Mouse (Mus musculus) lung, embryonic 16.5 days (tissue): ENCODE data around the gene Kif3a. TPM values are rescaled to one million over a fixed set of nuclear protein-coding genes. Genes with fewer than 3 reads are reported as not detected.

ENCODE experiments used
- ATAC-seq: fragments of 200-750 bp; cut with Nextera tagmentation; 2 replicates; pipeline ENCODE4 v1.8.0; 2017; ENCODE audit warnings: low read depth, mild to moderate bottlenecking, moderate library complexity
- H3K27ac ChIP-seq: fragments of 300-500 bp; sonication (generic); 2 replicates; pipeline ENCODE4 v1.5.1; 2014; ENCODE audit warnings: mild to moderate bottlenecking, control low read depth, low read length
- H3K27me3 ChIP-seq: fragments of 300-500 bp; sonication (generic); 2 replicates; pipeline ENCODE4 v1.6.1; 2014; ENCODE audit warnings: low read depth, low read length, mixed read lengths; ENCODE audit not compliant: control insufficient read depth, insufficient read depth
- H3K36me3 ChIP-seq: fragments of 300-500 bp; sonication (generic); 2 replicates; pipeline ENCODE4 v1.6.1; 2014; ENCODE audit warnings: low read length; ENCODE audit not compliant: control insufficient read depth, insufficient read depth
- H3K4me1 ChIP-seq: fragments of 300-500 bp; sonication (generic); replicated peaks from 2 replicates; pipeline ENCODE4 v1.6.1; 2014; ENCODE audit warnings: low read length, mixed read lengths; ENCODE audit not compliant: control insufficient read depth, insufficient read depth
- H3K4me2 ChIP-seq: fragments of 300-500 bp; sonication (generic); 2 replicates; pipeline ENCODE4 v1.6.1; 2014; ENCODE audit warnings: low read depth, low read length, control low read depth
- H3K4me3 ChIP-seq: fragments of 300-500 bp; sonication (generic); 2 replicates; pipeline ENCODE4 v1.5.1; 2014; ENCODE audit warnings: mild to moderate bottlenecking, low read length, control low read depth
- H3K9ac ChIP-seq: fragments of 300-500 bp; sonication (generic); 2 replicates; pipeline ENCODE4 v1.6.1; 2014; ENCODE audit warnings: low read length, control low read depth
- H3K9me3 ChIP-seq: fragments of 300-500 bp; sonication (generic); 2 replicates; pipeline ENCODE4 v1.6.1; 2016; ENCODE audit warnings: low read length; ENCODE audit not compliant: control insufficient read depth
- WGBS: fragments of 180-500 bp; shearing (Covaris S2); extraction: QIAGEN DNeasy Blood & Tissue Kit; methylation state at CpG from one replicate; pipeline ENCODE4 v1.1.7; 2014; 5-methylcytosine and 5-hydroxymethylcytosine counted together
- polyA plus RNA-seq: library from polyadenylated mRNA; unstranded; fragments of >200 nt; fragmentation: Nextera tagmentation; extraction: Ambion mirVana; gene quantifications from 2 replicates; pipeline ENCODE4 v1.2.1, GENCODE M21; 2015

The Kif3a gene
- polyA plus RNA-seq, 1 experiment from 2014 or later = 65.9 TPM

- H3K4me3 ChIP-seq = no peak overlapping the region
- H3K4me1 ChIP-seq = no peaks in the 10 kb centered on the region
- no peaks in the 10 kb centered on the region for H3K27me3 ChIP-seq
- no peak overlapping the region for H3K9ac ChIP-seq
- H3K36me3 ChIP-seq = peaks cover 34% of the 10 kb centered on the region
- no peaks in the 10 kb centered on the region for H3K9me3 ChIP-seq
- WGBS = 90% methylated on average over 4 of the region's 4 CpGs
- ATAC-seq = no peak
- no peak overlapping the region for H3K27ac ChIP-seq
- no peak overlapping the region for H3K4me2 ChIP-seq
Observed at GRCm38 (mm10) chr11:53651441-53651840, 84.3 kb downstream of the Kif3a start.

Other genes with a start within 250 kb of the Kif3a start
- 21.9 and 23.2 TPM in 2 replicates for gene Zcchc10, start 242.7 kb upstream of the Kif3a start, polyA plus RNA-seq
- 24.1 and 30.9 TPM in 2 replicates for gene Aff4, start 216.5 kb upstream of the Kif3a start, polyA plus RNA-seq
- 1.0 TPM in 1 of 2 replicates, not detected in the other for gene Leap2, start 144.2 kb upstream of the Kif3a start, polyA plus RNA-seq
- gene Uqcrq, start 136.5 kb upstream of the Kif3a start, polyA plus RNA-seq = 479 and 495 TPM in 2 replicates
- gene Gdf9, start 136.4 kb upstream of the Kif3a start, polyA plus RNA-seq = 1.4 and 2.1 TPM in 2 replicates
- 0.06 TPM in 1 of 2 replicates, not detected in the other for gene Gm10447, start 110.3 kb upstream of the Kif3a start, polyA plus RNA-seq
- gene Shroom1, start 110.2 kb upstream of the Kif3a start, polyA plus RNA-seq = 1.9 and 2.8 TPM in 2 replicates
- not detected in 2 replicates for gene Gm9837, start 96.9 kb upstream of the Kif3a start, polyA plus RNA-seq
- gene Gm9945, start 87.2 kb upstream of the Kif3a start, polyA plus RNA-seq = not detected in 2 replicates
- 0.13 and 0.25 TPM in 2 replicates for gene Sowaha, start 87.1 kb upstream of the Kif3a start, polyA plus RNA-seq
- 23.6 and 27.1 TPM in 2 replicates for gene Sept8, start 48.1 kb upstream of the Kif3a start, polyA plus RNA-seq
- 1.0 and 1.4 TPM in 2 replicates for gene Il4, start 51.3 kb downstream of the Kif3a start, polyA plus RNA-seq
- not detected in 2 replicates for gene Il13, start 67.3 kb downstream of the Kif3a start, polyA plus RNA-seq
- 29.5 and 33.7 TPM in 2 replicates for gene Rad50, start 139.9 kb downstream of the Kif3a start, polyA plus RNA-seq
- not detected in 2 replicates for gene Il5, start 153.4 kb downstream of the Kif3a start, polyA plus RNA-seq
- gene Irf1, start 202.6 kb downstream of the Kif3a start, polyA plus RNA-seq = 29.7 and 33.9 TPM in 2 replicates
- gene Gm17334, start 205.8 kb downstream of the Kif3a start, polyA plus RNA-seq = 0.24 and 0.39 TPM in 2 replicates